Mouse (Mus musculus): ENCODE data around the gene Wipf3. TPM values are rescaled to one million over a fixed set of nuclear protein-coding genes. Genes with fewer than 3 reads are reported as not detected.
A peak's percentile ranks its signal among the peaks of the same experiment; 100 is the strongest.

The Wipf3 gene
- 1.5 and 1.7 TPM in 2 replicates for polyA plus RNA-seq (2014; fragmentation: Nextera tagmentation; extraction: Ambion mirVana)

GRCm38 (mm10) chr6:54429447-54430194, at the start of gene Wipf3:
Wipf3 (plus strand) TSS chr6:54429603.
- under 1% methylated on average over 28 of the region's 71 CpGs for WGBS
- H3K27me3 ChIP-seq (replicated peaks; ENCODE audit: control insufficient read depth, insufficient read depth, low read length): peaks cover 32% of the 10 kb centered on the region
- H3K9ac ChIP-seq (ENCODE audit: low read depth, low read length): peak within 1 kb of the TSS; percentile 65
- H3K4me1 ChIP-seq (ENCODE audit: control insufficient read depth, insufficient read depth, low read length): peaks cover 3% of the 10 kb centered on the region; the same call in 1 of the 2 replicates
- no peaks in the 10 kb centered on the region for H3K36me3 ChIP-seq (ENCODE audit: control insufficient read depth, insufficient read depth, low read length)
- peak; percentile 74 for DNase-seq (ENCODE audit: low spot score)
- peak within 1 kb of the TSS; percentile 98 for H3K4me2 ChIP-seq (ENCODE audit: low read depth, low read length)
- no peak within 1 kb of the TSS for H3K27ac ChIP-seq (replicated peaks; ENCODE audit: low read depth, low read length)
- H3K9me3 ChIP-seq (ENCODE audit: control insufficient read depth, low read length): no peaks in the 10 kb centered on the region
- peak within 1 kb of the TSS; percentile 56 for H3K4me3 ChIP-seq (ENCODE audit: low read depth, low read length)
- ATAC-seq (ENCODE audit: low read depth): peak; percentile 90

DNA sequence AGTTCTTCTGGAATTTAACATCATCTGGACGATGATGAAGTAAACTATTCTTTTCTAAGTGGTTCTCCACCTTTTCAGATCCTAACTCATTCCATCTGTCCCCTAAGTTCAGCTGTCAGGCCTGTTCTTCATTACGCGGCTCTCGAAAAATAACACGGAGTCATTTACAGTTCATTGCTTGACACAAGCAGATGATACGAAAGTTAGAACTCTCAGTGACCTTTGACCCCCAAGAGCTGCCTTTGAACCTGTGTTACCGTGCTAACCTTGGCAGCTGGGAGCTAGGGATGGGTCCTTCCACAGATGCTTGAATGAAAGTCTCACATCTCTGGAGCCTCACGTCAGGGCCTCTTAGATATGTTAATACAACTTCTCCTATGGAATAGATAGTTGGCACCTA, 46.8 kb upstream of the Wipf3 start:
- no peak overlapping the region for H3K4me3 ChIP-seq (ENCODE audit: low read depth, low read length)
- no peaks in the 10 kb centered on the region for H3K27me3 ChIP-seq (replicated peaks; ENCODE audit: control insufficient read depth, insufficient read depth, low read length)
- DNase-seq (ENCODE audit: low spot score) (peak; percentile 45), ATAC-seq (ENCODE audit: low read depth) (no peak)
- no peaks in the 10 kb centered on the region for H3K9me3 ChIP-seq (ENCODE audit: control insufficient read depth, low read length)
- WGBS: 30% methylated on average over 8 of the region's 8 CpGs
- no peaks in the 10 kb centered on the region for H3K36me3 ChIP-seq (ENCODE audit: control insufficient read depth, insufficient read depth, low read length)
- H3K9ac ChIP-seq (ENCODE audit: low read depth, low read length): no peak overlapping the region
- peaks cover 22% of the 10 kb centered on the region for H3K4me1 ChIP-seq (ENCODE audit: control insufficient read depth, insufficient read depth, low read length)
- no peak overlapping the region for H3K27ac ChIP-seq (replicated peaks; ENCODE audit: low read depth, low read length)
- no peak overlapping the region for H3K4me2 ChIP-seq (ENCODE audit: low read depth, low read length)

GRCm38 (mm10) chr6:54383893-54384524, 45.4 kb upstream of the Wipf3 start:
- DNase-seq (ENCODE audit: low spot score): no peak
- ATAC-seq (ENCODE audit: low read depth): no peak
- 43% methylated on average over 12 of the region's 12 CpGs for WGBS

DNA sequence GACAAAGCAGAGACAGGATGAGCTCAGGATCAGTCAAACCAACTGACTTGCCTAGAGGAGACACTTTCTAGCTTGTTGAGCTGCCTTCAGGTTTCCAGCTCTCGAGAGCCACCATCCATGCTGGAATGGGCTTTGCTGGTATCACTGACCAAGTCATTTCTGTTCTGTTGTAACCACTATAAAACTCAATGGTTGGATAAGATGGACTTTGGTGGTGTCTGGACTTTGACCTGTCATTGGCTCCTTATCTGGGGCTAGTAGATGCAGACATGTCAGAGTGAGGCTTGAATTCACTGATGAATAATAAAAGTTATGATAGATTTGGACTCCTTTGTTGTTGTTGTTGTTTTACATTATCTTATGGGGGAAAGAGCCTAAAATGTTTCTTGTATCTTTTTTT, 44.6 kb upstream of the Wipf3 start:
- Histone ChIP-seq H3K9me3 (ENCODE audit: control insufficient read depth, low read length) (no peaks in the 10 kb centered on the region), H3K4me2 (ENCODE audit: low read depth, low read length) (no peak overlapping the region), H3K27ac (replicated peaks; ENCODE audit: low read depth, low read length) (no peak overlapping the region), H3K36me3 (ENCODE audit: control insufficient read depth, insufficient read depth, low read length) (no peaks in the 10 kb centered on the region), H3K4me1 (ENCODE audit: control insufficient read depth, insufficient read depth, low read length) (peaks cover 31% of the 10 kb centered on the region), H3K9ac (ENCODE audit: low read depth, low read length) (no peak overlapping the region), H3K27me3 (replicated peaks; ENCODE audit: control insufficient read depth, insufficient read depth, low read length) (no peaks in the 10 kb centered on the region), H3K4me3 (ENCODE audit: low read depth, low read length) (no peak overlapping the region)
- DNase-seq (ENCODE audit: low spot score) (no peak), ATAC-seq (ENCODE audit: low read depth) (no peak)
- 85% methylated on average over 1 of the region's 1 CpGs for WGBS

More at GRCm38 (mm10) chr6:54383893-54384524, 45.4 kb upstream of the Wipf3 start:
- Histone ChIP-seq H3K4me3 (ENCODE audit: low read depth, low read length) (no peak overlapping the region), H3K9ac (ENCODE audit: low read depth, low read length) (no peak overlapping the region), H3K27me3 (replicated peaks; ENCODE audit: control insufficient read depth, insufficient read depth, low read length) (no peaks in the 10 kb centered on the region), H3K4me1 (ENCODE audit: control insufficient read depth, insufficient read depth, low read length) (peaks cover 30% of the 10 kb centered on the region), H3K9me3 (ENCODE audit: control insufficient read depth, low read length) (no peaks in the 10 kb centered on the region), H3K27ac (replicated peaks; ENCODE audit: low read depth, low read length) (no peak overlapping the region), H3K36me3 (ENCODE audit: control insufficient read depth, insufficient read depth, low read length) (no peaks in the 10 kb centered on the region), H3K4me2 (ENCODE audit: low read depth, low read length) (no peak overlapping the region)

- Histone ChIP-seq H3K4me2 (ENCODE audit: low read depth, low read length) (no peak overlapping the region), H3K36me3 (ENCODE audit: control insufficient read depth, insufficient read depth, low read length) (no peaks in the 10 kb centered on the region), H3K27ac (replicated peaks; ENCODE audit: low read depth, low read length) (peak overlapping the region; percentile 29; the same call in 1 of the 2 replicates), H3K4me1 (ENCODE audit: control insufficient read depth, insufficient read depth, low read length) (peaks cover 31% of the 10 kb centered on the region), H3K27me3 (replicated peaks; ENCODE audit: control insufficient read depth, insufficient read depth, low read length) (no peaks in the 10 kb centered on the region), H3K4me3 (ENCODE audit: low read depth, low read length) (no peak overlapping the region), H3K9me3 (ENCODE audit: control insufficient read depth, low read length) (no peaks in the 10 kb centered on the region), H3K9ac (ENCODE audit: low read depth, low read length) (no peak overlapping the region)
- 42% methylated on average over 4 of the region's 4 CpGs for WGBS
- no peak for ATAC-seq (ENCODE audit: low read depth)
- peak; percentile 29 for DNase-seq (ENCODE audit: low spot score)
Measured at GRCm38 (mm10) chr6:54386429-54386828, 43.0 kb upstream of the Wipf3 start.

DNA sequence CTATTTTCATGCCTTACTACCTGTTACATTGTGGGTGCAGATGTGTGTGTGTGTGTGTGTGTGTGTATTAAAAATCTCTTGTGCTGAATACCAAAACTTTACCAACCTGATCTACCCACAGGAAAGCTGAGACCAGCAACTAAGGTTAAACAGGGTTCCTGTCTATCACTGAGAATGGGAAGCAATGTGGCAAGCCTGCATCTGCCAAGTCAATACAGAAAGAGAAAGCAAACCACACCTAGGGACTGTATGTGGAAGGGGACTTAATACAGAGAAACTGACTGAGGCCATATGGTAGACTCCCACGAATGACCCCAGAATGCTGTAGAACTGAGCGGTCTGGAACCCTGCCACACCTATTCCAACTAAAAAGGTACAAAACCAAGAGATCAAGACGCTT, 42.4 kb upstream of the Wipf3 start:
- Histone ChIP-seq H3K27ac (replicated peaks; ENCODE audit: low read depth, low read length) (peak overlapping the region; percentile 29; the same call in 1 of the 2 replicates), H3K4me1 (ENCODE audit: control insufficient read depth, insufficient read depth, low read length) (peaks cover 31% of the 10 kb centered on the region), H3K9me3 (ENCODE audit: control insufficient read depth, low read length) (no peaks in the 10 kb centered on the region), H3K4me3 (ENCODE audit: low read depth, low read length) (no peak overlapping the region), H3K27me3 (replicated peaks; ENCODE audit: control insufficient read depth, insufficient read depth, low read length) (no peaks in the 10 kb centered on the region), H3K4me2 (ENCODE audit: low read depth, low read length) (no peak overlapping the region), H3K36me3 (ENCODE audit: control insufficient read depth, insufficient read depth, low read length) (no peaks in the 10 kb centered on the region), H3K9ac (ENCODE audit: low read depth, low read length) (no peak overlapping the region)
- 82% methylated on average over 3 of the region's 3 CpGs for WGBS
- ATAC-seq (ENCODE audit: low read depth): no peak
- DNase-seq (ENCODE audit: low spot score): no peak

- WGBS: 55% methylated on average over 5 of the region's 5 CpGs
- peaks cover 29% of the 10 kb centered on the region for H3K4me1 ChIP-seq (ENCODE audit: control insufficient read depth, insufficient read depth, low read length)
- H3K9me3 ChIP-seq (ENCODE audit: control insufficient read depth, low read length): no peaks in the 10 kb centered on the region
- DNase-seq (ENCODE audit: low spot score): no peak
- no peak overlapping the region for H3K27ac ChIP-seq (replicated peaks; ENCODE audit: low read depth, low read length)
- no peaks in the 10 kb centered on the region for H3K27me3 ChIP-seq (replicated peaks; ENCODE audit: control insufficient read depth, insufficient read depth, low read length)
- H3K36me3 ChIP-seq (ENCODE audit: control insufficient read depth, insufficient read depth, low read length): no peaks in the 10 kb centered on the region
- no peak overlapping the region for H3K4me3 ChIP-seq (ENCODE audit: low read depth, low read length)
- ATAC-seq (ENCODE audit: low read depth): no peak
- no peak overlapping the region for H3K4me2 ChIP-seq (ENCODE audit: low read depth, low read length)
- H3K9ac ChIP-seq (ENCODE audit: low read depth, low read length): no peak overlapping the region
Measured at GRCm38 (mm10) chr6:54387751-54388150, 41.7 kb upstream of the Wipf3 start.

DNA sequence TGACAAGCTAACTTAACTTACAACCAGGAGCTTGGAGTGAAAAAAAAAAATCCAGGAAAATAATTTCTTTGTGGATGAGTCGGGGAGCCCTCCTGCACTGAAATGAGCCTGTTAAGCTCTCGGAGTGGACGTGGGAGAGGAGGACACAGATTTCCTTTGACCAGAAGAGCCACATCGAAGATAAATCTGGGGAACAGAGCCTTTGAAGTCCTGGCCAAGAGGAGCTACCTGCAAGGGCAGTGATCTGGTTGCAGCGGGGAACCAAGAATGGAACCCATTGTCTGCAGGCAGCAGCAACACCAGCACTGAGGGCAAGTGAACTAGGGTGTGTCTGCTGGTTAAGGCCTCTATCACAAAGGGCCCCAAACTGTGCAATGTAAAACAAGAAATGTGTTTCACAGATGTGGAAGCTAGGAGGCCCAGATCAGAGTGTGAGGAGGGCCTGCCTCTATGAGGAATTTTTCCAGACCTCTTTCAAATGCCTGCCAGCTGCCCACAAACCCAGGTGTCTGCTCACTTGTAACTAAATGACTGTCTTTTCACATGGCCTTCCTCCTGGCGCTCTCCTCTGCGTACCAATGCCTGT, 40.6 kb upstream of the Wipf3 start:
- no peaks in the 10 kb centered on the region for H3K9me3 ChIP-seq (ENCODE audit: control insufficient read depth, low read length)
- no peak overlapping the region for H3K9ac ChIP-seq (ENCODE audit: low read depth, low read length)
- no peak overlapping the region for H3K4me2 ChIP-seq (ENCODE audit: low read depth, low read length)
- no peak for DNase-seq (ENCODE audit: low spot score)
- ATAC-seq (ENCODE audit: low read depth): no peak
- H3K27ac ChIP-seq (replicated peaks; ENCODE audit: low read depth, low read length): no peak overlapping the region
- 57% methylated on average over 7 of the region's 7 CpGs for whole genome bisulfite sequencing
- H3K27me3 ChIP-seq (replicated peaks; ENCODE audit: control insufficient read depth, insufficient read depth, low read length): no peaks in the 10 kb centered on the region
- H3K36me3 ChIP-seq (ENCODE audit: control insufficient read depth, insufficient read depth, low read length): no peaks in the 10 kb centered on the region
- H3K4me1 ChIP-seq (ENCODE audit: control insufficient read depth, insufficient read depth, low read length): peaks cover 28% of the 10 kb centered on the region
- no peak overlapping the region for H3K4me3 ChIP-seq (ENCODE audit: low read depth, low read length)
